Mouse (Mus musculus) CH12.LX (cell line): ENCODE results near the gene Gnptg. TPM values are rescaled to one million over a fixed set of nuclear protein-coding genes. Genes with fewer than 3 reads are reported as not detected.

Experiments
- DNase-seq: peaks from one replicate; pipeline ENCODE4 v3.0.0-alpha.2; 2013; ENCODE audit errors: extremely low read depth
- H3K27ac ChIP-seq: 2 replicates; pipeline ENCODE4 v1.5.1; 2012; ENCODE audit warnings: low read depth, mild to moderate bottlenecking, control low read depth, moderate library complexity; ENCODE audit not compliant: insufficient read depth
- H3K27me3 ChIP-seq: replicated peaks from 2 replicates; pipeline ENCODE3; 2012; ENCODE audit warnings: inconsistent platforms
- H3K36me3 ChIP-seq, 2 experiments: replicated peaks in 1 of 2; 2 replicates each; pipeline versions ENCODE3 to v1.6.1; 2012; ENCODE audit warnings: inconsistent platforms in 1 of 2, low read length in 1 of 2, mild to moderate bottlenecking in 1 of 2, mixed read lengths in 1 of 2, moderate library complexity in 1 of 2; ENCODE audit not compliant: control insufficient read depth in 1 of 2, insufficient read depth in 1 of 2
- H3K4me1 ChIP-seq, 2 experiments: 2 replicates each; pipeline ENCODE4 v1.6.1; 2012; ENCODE audit warnings: inconsistent platforms in 1 of 2, moderate library complexity in 1 of 2; ENCODE audit not compliant: insufficient read depth in 2 of 2, control insufficient read depth in 1 of 2
- H3K4me2 ChIP-seq: 2 replicates; pipeline ENCODE4 v1.6.1; 2012; ENCODE audit warnings: low read depth, mild to moderate bottlenecking, control low read depth; ENCODE audit not compliant: poor library complexity, insufficient read depth, severe bottlenecking
- H3K4me3 ChIP-seq, 3 experiments: fragments of 150-350 bp in 1 of 3; sonication (generic) in 1 of 3; replicated peaks in 1 of 3; 2 replicates each; pipeline versions ENCODE3 to v1.5.1; 2011 to 2012; ENCODE audit warnings: low read depth in 2 of 3, low read length in 2 of 3, mild to moderate bottlenecking in 2 of 3, moderate library complexity in 2 of 3, control low read depth in 1 of 3, improper control_type of control experiment in 1 of 3, inconsistent platforms in 1 of 3, mixed read lengths in 1 of 3; ENCODE audit not compliant: poor library complexity in 1 of 3
- H3K79me2 ChIP-seq: replicated peaks from 2 replicates; pipeline ENCODE4 v1.6.1; 2012; ENCODE audit warnings: mild to moderate bottlenecking, moderate library complexity; ENCODE audit not compliant: control insufficient read depth, poor library complexity, insufficient read depth, severe bottlenecking; ENCODE audit errors: extremely low read depth
- H3K9ac ChIP-seq: 2 replicates; pipeline ENCODE4 v1.6.1; 2012; ENCODE audit warnings: low read depth, mild to moderate bottlenecking, control low read depth, moderate library complexity; ENCODE audit not compliant: insufficient read depth
- H3K9me3 ChIP-seq: replicated peaks from 2 replicates; pipeline ENCODE3; 2012; ENCODE audit warnings: low read length, inconsistent platforms, mixed read lengths
- BHLHE40 ChIP-seq: IDR thresholded peaks from 2 replicates; pipeline ENCODE4 v1.6.1; 2011; ENCODE audit warnings: mild to moderate bottlenecking, low read depth, low read length, improper control_type of control experiment
- CHD1 ChIP-seq: IDR thresholded peaks from 2 replicates; pipeline ENCODE4 v1.6.1; 2012; ENCODE audit warnings: low read depth, low read length, improper control_type of control experiment, inconsistent platforms
- CTCF ChIP-seq, 2 experiments: IDR thresholded peaks in 1 of 2; conservative IDR thresholded peaks in 1 of 2; 2 replicates each; pipeline ENCODE4 v1.5.1; 2011 to 2012; ENCODE audit warnings: low read depth in 2 of 2, low read length in 2 of 2, improper control_type of control experiment in 1 of 2, inconsistent platforms in 1 of 2, mild to moderate bottlenecking in 1 of 2, moderate library complexity in 1 of 2
- E2F4 ChIP-seq: IDR thresholded peaks from 2 replicates; pipeline ENCODE4 v1.6.1; 2011; ENCODE audit warnings: low read depth, low read length, improper control_type of control experiment; ENCODE audit not compliant: insufficient replicate concordance
- ELF1 ChIP-seq: IDR thresholded peaks from 2 replicates; pipeline ENCODE4 v1.6.1; 2014; ENCODE audit warnings: low read depth, mild to moderate bottlenecking, inconsistent platforms, low read length, improper control_type of control experiment
- ETS1 ChIP-seq: conservative IDR thresholded peaks from 2 replicates; pipeline ENCODE4 v1.6.1; 2012; ENCODE audit warnings: low read depth, mild to moderate bottlenecking, inconsistent platforms, low read length, improper control_type of control experiment, moderate library complexity
- HCFC1 ChIP-seq: IDR thresholded peaks from 2 replicates; pipeline ENCODE4 v1.6.1; 2012; ENCODE audit warnings: low read depth, mild to moderate bottlenecking, inconsistent platforms, low read length, improper control_type of control experiment
- IRF4 ChIP-seq: IDR thresholded peaks from 2 replicates; pipeline ENCODE4 v1.6.1; 2014; ENCODE audit warnings: low read depth, mild to moderate bottlenecking, inconsistent platforms, low read length, improper control_type of control experiment
- JUN ChIP-seq: IDR thresholded peaks from 2 replicates; pipeline ENCODE4 v1.6.1; 2011; ENCODE audit warnings: low read depth, mild to moderate bottlenecking, low read length, improper control_type of control experiment, moderate library complexity; ENCODE audit not compliant: insufficient read depth
- JUND ChIP-seq: conservative IDR thresholded peaks from 2 replicates; pipeline ENCODE4 v1.6.1; 2011; ENCODE audit warnings: low read depth, low read length, improper control_type of control experiment
- MAFK ChIP-seq: IDR thresholded peaks from 2 replicates; pipeline ENCODE4 v1.6.1; 2011; ENCODE audit warnings: low read length, improper control_type of control experiment; ENCODE audit not compliant: insufficient replicate concordance
- MAX ChIP-seq: IDR thresholded peaks from 2 replicates; pipeline ENCODE4 v1.6.1; 2011; ENCODE audit warnings: low read length, improper control_type of control experiment
- MEF2A ChIP-seq: IDR thresholded peaks from 2 replicates; pipeline ENCODE4 v1.6.1; 2014; ENCODE audit warnings: low read depth, mild to moderate bottlenecking, inconsistent platforms, low read length, improper control_type of control experiment, borderline replicate concordance
- MXI1 ChIP-seq: IDR thresholded peaks from 2 replicates; pipeline ENCODE4 v1.6.1; 2011; ENCODE audit warnings: mild to moderate bottlenecking, low read depth, low read length, improper control_type of control experiment
- MYC ChIP-seq: IDR thresholded peaks from 2 replicates; pipeline ENCODE4 v1.6.1; 2011; ENCODE audit warnings: low read depth, mild to moderate bottlenecking, improper control_type of control experiment, low read length
- NRF1 ChIP-seq: IDR thresholded peaks from 2 replicates; pipeline ENCODE4 v1.6.1; 2014; ENCODE audit warnings: low read depth, mild to moderate bottlenecking, inconsistent platforms, low read length, improper control_type of control experiment, moderate library complexity
- POLR2AphosphoS2 ChIP-seq: IDR thresholded peaks from 2 replicates; pipeline ENCODE4 v1.6.1; 2011; ENCODE audit warnings: low read depth, low read length, improper control_type of control experiment
- RAD21 ChIP-seq: IDR thresholded peaks from 2 replicates; pipeline ENCODE4 v1.6.1; 2011; ENCODE audit warnings: low read depth, mild to moderate bottlenecking, low read length, improper control_type of control experiment, moderate library complexity
- RCOR1 ChIP-seq: conservative IDR thresholded peaks from 2 replicates; pipeline ENCODE4 v1.6.1; 2012; ENCODE audit warnings: low read depth, mild to moderate bottlenecking, inconsistent platforms, low read length, improper control_type of control experiment
- SIN3A ChIP-seq: IDR thresholded peaks from 2 replicates; pipeline ENCODE4 v1.6.1; 2012; ENCODE audit warnings: low read length, improper control_type of control experiment, inconsistent platforms
- SMC3 ChIP-seq: IDR thresholded peaks from 2 replicates; pipeline ENCODE4 v1.6.1; 2011; ENCODE audit warnings: low read depth, low read length, improper control_type of control experiment
- USF2 ChIP-seq: conservative IDR thresholded peaks from 2 replicates; pipeline ENCODE4 v1.6.1; 2011; ENCODE audit warnings: low read depth, low read length, improper control_type of control experiment
- ZKSCAN1 ChIP-seq: IDR thresholded peaks from 2 replicates; pipeline ENCODE4 v1.6.1; 2012; ENCODE audit warnings: low read depth, inconsistent platforms, low read length, improper control_type of control experiment, borderline replicate concordance
- ZMIZ1 ChIP-seq: IDR thresholded peaks from 2 replicates; pipeline ENCODE4 v1.6.1; 2012; ENCODE audit warnings: low read depth, mild to moderate bottlenecking, inconsistent platforms, low read length, improper control_type of control experiment
- dilution Hi-C: fragments of 300-500 bp; cut with MboI; formaldehyde crosslinking; loops from 2 replicates; pipeline ENCODE4 v1.14.3; 2020; ENCODE audit warnings: low sequenced_read_pairs; ENCODE audit not compliant: extremely low pct_unique_long_range_greater_than_20kb, extremely low pct_ligation_motif_present
- in situ Hi-C: fragments of 300-500 bp; cut with MboI; formaldehyde crosslinking; loops from 3 replicates; pipeline ENCODE4 v1.14.3; 2019; ENCODE audit warnings: low sequenced_read_pairs, low pct_ligation_motif_present, low pct_unique_long_range_greater_than_20kb, mixed read lengths
- polyA plus RNA-seq: library from polyadenylated mRNA; unstranded; fragments of >175 nt; gene quantifications from 2 replicates; pipeline ENCODE4 v1.2.1, GENCODE M21; 2012; ENCODE audit warnings: low read depth; ENCODE audit not compliant: insufficient read length
- total RNA-seq, 2 experiments: library from RNA; depleted of rRNA; stranded (reverse); fragments of 300-350 nt in 1 of 2; fragments of >200 nt in 1 of 2; gene quantifications; 2 replicates each; pipeline ENCODE4 v1.2.3; 2012 to 2014

Gene Gnptg
- total and polyA plus RNA-seq, 3 experiments: 20.7 to 27.0 (median 24.5) TPM

GRCm38 (mm10) chr17:25272326-25272725 is 32.4 kb upstream of the Gnptg start:
- dilution Hi-C loops: no loop called here
- peak; percentile 26; the same call in 1 of the 2 replicates for TF ChIP-seq MXI1
- 0 out of 2 replicates have a peak, but pooled peaks have one; percentile 14 for TF ChIP-seq POLR2AphosphoS2
- no peak for TF ChIP-seq NRF1
- TF ChIP-seq E2F4: no peak
- TF ChIP-seq SIN3A: peak; percentile 46; the same call in 1 of the 2 replicates
- TF ChIP-seq, all 38 proteins: peak for 3
- H3K9me3 ChIP-seq: no peaks in the 10 kb centered on the region
- peak overlapping the region; percentile 89 for H3K4me2 ChIP-seq
- H3K9ac ChIP-seq: peak overlapping the region; percentile 100
- peaks cover 26 to 41% of the 10 kb centered on the region in 2 experiments for H3K36me3 ChIP-seq
- H3K27ac ChIP-seq: peak overlapping the region; percentile 88
- peaks cover 6% of the 10 kb centered on the region for H3K27me3 ChIP-seq
- in situ Hi-C loops: loop anchor here (5.0 to 10.0 kb wide), 2 partner anchors 35 to 88 kb away; partner anchors contain the start of genes BC003965 and Unkl
- DNase-seq: no peak
- H3K4me1 ChIP-seq: peaks cover 11 to 36% of the 10 kb centered on the region in 2 experiments
- H3K4me3 ChIP-seq: peak overlapping the region; percentile 98 to 100 (median 98)
- H3K79me2 ChIP-seq: peaks cover 59% of the 10 kb centered on the region

GRCm38 (mm10) chr17:25270795-25271335 is 30.9 kb upstream of the Gnptg start:
- Histone ChIP-seq H3K4me2 (peak overlapping the region; percentile 89), H3K9me3 (no peaks in the 10 kb centered on the region), H3K27ac (no peak overlapping the region), H3K27me3 (peaks cover under 1% of the 10 kb centered on the region), H3K9ac (peak overlapping the region; percentile 100), H3K4me3 (no peak overlapping the region), H3K36me3 (peaks cover 41 to 56% of the 10 kb centered on the region in 2 experiments), H3K79me2 (peaks cover 70% of the 10 kb centered on the region), H3K4me1 (peaks cover 11 to 36% of the 10 kb centered on the region in 2 experiments)
- TF ChIP-seq MEF2A: no peak; the same call in 1 of the 2 replicates
- TF ChIP-seq JUN: peak; percentile 34; the same call in 1 of the 2 replicates
- peak; percentile 87 for TF ChIP-seq ETS1
- TF ChIP-seq MYC: peak; percentile 66; the same call in 1 of the 2 replicates
- peak; percentile 92 for TF ChIP-seq SIN3A
- TF ChIP-seq BHLHE40: no peak
- in situ Hi-C loops: loop anchor here (5.0 to 10.0 kb wide), 2 partner anchors 34 to 86 kb away; partner anchors contain the start of genes BC003965 and Unkl
- peak; percentile 68 for DNase-seq
- dilution Hi-C loops: no loop called here

- peaks cover 0 to 2% of the 10 kb centered on the region in 2 experiments; a peak in 1 of 4 replicates for H3K4me1 ChIP-seq
- TF ChIP-seq ZMIZ1: no peak
- TF ChIP-seq MAX: no peak
- no peak for TF ChIP-seq HCFC1
- TF ChIP-seq POLR2AphosphoS2: no peak
- no peak for TF ChIP-seq USF2
- no peak for TF ChIP-seq MAFK
- TF ChIP-seq SMC3: peak; percentile 27; the same call in 1 of the 2 replicates
- TF ChIP-seq CTCF (conservative IDR thresholded peaks at IDR 0.05 in 1 of 2, IDR thresholded peaks at IDR 0.05 in 1 of 2; ENCODE audit: low read depth in 2 of 2, low read length in 2 of 2): peak in 1 of 2 experiments; percentile 43; a peak in 2 of 4 replicates
- TF ChIP-seq ELF1: no peak
- no peak for TF ChIP-seq RCOR1
- no peak; the same call in 1 of the 2 replicates for TF ChIP-seq RAD21
- TF ChIP-seq IRF4: no peak
- no peak for TF ChIP-seq ZKSCAN1
- TF ChIP-seq JUND: no peak
- no peak for TF ChIP-seq BHLHE40
- no peak for TF ChIP-seq CHD1
- TF ChIP-seq, all 38 proteins: peak for 2
- Histone ChIP-seq H3K27ac (no peak overlapping the region), H3K4me2 (no peak overlapping the region), H3K9me3 (no peaks in the 10 kb centered on the region), H3K4me3 (no peak overlapping the region), H3K27me3 (no peaks in the 10 kb centered on the region), H3K9ac (no peak overlapping the region), H3K36me3 (peaks cover 81 to 82% of the 10 kb centered on the region in 2 experiments), H3K79me2 (peaks cover 33% of the 10 kb centered on the region)
- dilution Hi-C loops (no loop called here), in situ Hi-C loops (no loop called here)
- no peak for DNase-seq
These were observed 24.5 kb upstream of the Gnptg start for GRCm38 (mm10) chr17:25264453-25264852.
